Mouse (Mus musculus): ENCODE measurements around the gene Wscd2. TPM values are rescaled to one million over a fixed set of nuclear protein-coding genes. Genes with fewer than 3 reads are reported as not detected.
"Not testable (repeated sequence)": the region's sequence is repeated elsewhere in the genome, so short reads cannot be mapped to it uniquely, and the experiment has no call there.

Wscd2 gene
- polyA plus RNA-seq, 1 experiment from 2014 or later: 4.5 TPM

DNA sequence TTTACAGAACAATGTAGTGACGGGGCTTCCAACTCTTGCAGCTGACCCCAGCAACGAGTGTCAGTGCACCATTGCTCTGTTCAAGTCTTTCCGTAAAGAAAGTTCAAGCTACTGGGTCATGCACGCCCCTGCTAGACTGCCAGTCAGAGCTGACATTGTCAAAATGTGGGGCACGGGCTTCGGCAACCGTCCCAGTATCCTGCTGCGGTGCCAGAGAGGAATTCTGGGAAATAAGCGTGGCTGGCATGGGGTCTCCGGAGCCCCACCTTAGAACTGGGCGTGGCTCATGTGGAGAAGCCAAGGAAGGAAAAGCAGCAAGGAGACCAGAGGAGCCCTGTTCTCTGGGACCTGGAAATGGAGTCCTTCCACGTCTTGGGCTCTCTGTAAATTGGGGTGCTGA is 75.7 kb downstream of the Wscd2 start:
- no peak overlapping the region for H3K4me3 ChIP-seq (replicated peaks)
- H3K9me3 ChIP-seq (replicated peaks): no peaks in the 10 kb centered on the region
- H3K36me3 ChIP-seq: no peaks in the 10 kb centered on the region
- H3K27me3 ChIP-seq: peaks cover 3% of the 10 kb centered on the region; the same call in 1 of the 2 replicates
- 70% methylated on average over 12 of the region's 12 CpGs for WGBS
- H3K27ac ChIP-seq: no peak overlapping the region
- H3K9ac ChIP-seq: no peak overlapping the region
- H3K4me1 ChIP-seq: no peaks in the 10 kb centered on the region
- no peak for ATAC-seq (replicated peaks; ENCODE audit: low FRiP score)
- no peak overlapping the region for H3K4me2 ChIP-seq

DNA sequence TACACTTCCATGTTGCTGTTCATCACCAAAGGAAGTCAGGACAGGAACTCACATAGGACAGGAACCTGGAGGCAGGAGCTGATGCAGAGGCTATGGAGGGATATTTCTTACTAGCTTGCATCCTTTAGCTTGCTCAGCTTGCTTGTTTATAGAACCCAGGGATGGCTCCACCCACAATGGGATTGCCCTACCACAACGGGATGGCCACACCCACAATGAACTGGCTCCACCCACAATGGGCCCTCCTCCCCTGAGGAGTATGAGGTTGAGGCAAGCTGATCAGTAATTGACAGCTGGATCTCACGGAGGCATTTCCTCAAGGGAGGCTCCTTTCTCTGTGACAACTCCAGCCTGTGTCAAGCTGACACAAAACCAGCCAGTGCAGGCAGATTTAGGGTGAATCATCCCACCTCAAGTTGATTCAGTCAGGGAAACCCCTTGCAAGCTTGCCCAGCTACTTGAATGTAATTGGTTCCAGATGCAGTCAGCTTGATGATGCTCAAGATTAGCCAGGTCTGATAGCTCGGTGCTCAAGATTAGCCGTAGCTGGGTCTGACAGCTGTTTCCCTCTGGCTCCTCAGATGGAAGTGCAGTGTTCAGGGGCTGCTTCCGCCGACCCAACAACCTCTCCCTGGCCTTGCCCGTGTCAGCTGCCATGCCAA is 80.1 kb downstream of the Wscd2 start:
- Histone ChIP-seq H3K9me3 (replicated peaks) (no peaks in the 10 kb centered on the region), H3K36me3 (no peaks in the 10 kb centered on the region), H3K27me3 (no peaks in the 10 kb centered on the region; the same call in 1 of the 2 replicates), H3K4me1 (no peaks in the 10 kb centered on the region), H3K27ac (no peak overlapping the region), H3K4me3 (replicated peaks) (no peak overlapping the region), H3K4me2 (no peak overlapping the region), H3K9ac (no peak overlapping the region)
- WGBS: 54% methylated on average over 7 of the region's 7 CpGs
- ATAC-seq (replicated peaks; ENCODE audit: low FRiP score): no peak

DNA sequence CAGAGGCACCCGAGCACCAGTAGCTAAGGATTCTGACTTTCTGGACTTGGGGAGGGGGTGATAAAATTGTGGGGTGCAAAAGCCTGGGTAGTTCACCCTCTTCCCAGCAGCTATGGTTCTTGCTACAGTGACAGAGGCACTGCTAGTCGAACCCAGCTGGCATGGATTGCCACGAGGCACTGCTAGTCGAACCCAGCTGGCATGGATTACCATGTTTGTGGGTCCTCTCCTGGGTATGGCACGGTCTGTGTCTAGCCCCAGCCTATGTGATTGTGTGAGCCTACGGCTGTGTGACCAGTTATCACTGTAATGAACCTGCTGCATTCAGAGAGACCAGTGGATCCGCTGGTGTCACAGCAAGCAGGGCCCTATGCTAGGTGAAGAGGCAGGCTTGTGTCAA is 87.4 kb downstream of the Wscd2 start:
- H3K9ac ChIP-seq: no peak overlapping the region
- no peak overlapping the region for H3K27ac ChIP-seq
- no peaks in the 10 kb centered on the region for H3K36me3 ChIP-seq
- 81% methylated on average over 7 of the region's 7 CpGs for WGBS
- no peak for ATAC-seq (replicated peaks; ENCODE audit: low FRiP score)
- peak overlapping the region; percentile 36 for H3K4me2 ChIP-seq
- peak overlapping the region; percentile 9; the same call in 1 of the 2 replicates for H3K4me3 ChIP-seq (replicated peaks)
- H3K27me3 ChIP-seq: no peaks in the 10 kb centered on the region
- H3K4me1 ChIP-seq: peaks cover 24% of the 10 kb centered on the region
- H3K9me3 ChIP-seq (replicated peaks): no peaks in the 10 kb centered on the region

DNA sequence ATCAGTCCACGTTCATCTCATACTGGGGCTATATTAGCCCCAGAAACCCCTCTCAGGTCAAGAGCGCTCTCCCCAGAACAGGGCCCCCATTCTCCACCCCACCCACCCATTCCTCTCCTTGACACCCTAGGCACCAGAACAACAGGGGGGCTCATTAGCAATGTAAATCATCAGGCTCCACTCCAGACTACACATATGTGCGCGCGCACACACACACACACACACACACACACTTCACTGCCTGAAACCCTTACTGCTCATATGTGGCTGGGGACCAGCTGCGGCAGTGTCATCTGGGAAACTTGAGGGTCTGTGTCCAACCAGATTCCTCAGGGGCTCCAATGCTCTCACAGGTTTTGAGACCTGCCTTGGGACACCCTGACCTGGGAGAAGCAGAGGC is 88.3 kb downstream of the Wscd2 start:
- no peaks in the 10 kb centered on the region for H3K9me3 ChIP-seq (replicated peaks)
- 79% methylated on average over 6 of the region's 6 CpGs for WGBS
- H3K9ac ChIP-seq: no peak overlapping the region
- no peak for ATAC-seq (replicated peaks; ENCODE audit: low FRiP score)
- peaks cover 26% of the 10 kb centered on the region for H3K4me1 ChIP-seq
- no peaks in the 10 kb centered on the region for H3K36me3 ChIP-seq
- no peaks in the 10 kb centered on the region for H3K27me3 ChIP-seq
- H3K4me3 ChIP-seq (replicated peaks): no peak overlapping the region
- no peak overlapping the region for H3K4me2 ChIP-seq
- no peak overlapping the region for H3K27ac ChIP-seq

DNA sequence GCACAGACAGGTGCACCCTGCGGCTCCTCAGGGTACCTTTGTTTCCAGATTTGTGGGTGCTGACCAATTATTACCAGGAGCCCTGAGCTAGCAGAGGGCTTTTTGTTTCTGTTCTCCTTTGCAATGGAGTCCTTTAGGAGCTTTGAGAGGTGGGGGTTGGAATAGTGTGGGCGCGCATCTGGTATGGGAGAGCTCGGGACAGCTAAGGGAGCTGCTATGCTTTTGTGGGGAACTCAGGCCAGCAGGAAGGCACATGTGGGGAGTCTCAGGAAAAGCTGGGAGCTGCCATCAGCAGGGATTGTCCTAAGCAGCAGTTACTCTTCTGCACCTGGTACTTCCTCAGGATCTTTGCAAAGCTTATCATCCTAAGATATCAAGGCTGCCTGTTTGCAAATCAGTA is 89.0 kb downstream of the Wscd2 start:
- Histone ChIP-seq H3K9ac (no peak overlapping the region), H3K27ac (no peak overlapping the region), H3K4me2 (no peak overlapping the region), H3K36me3 (no peaks in the 10 kb centered on the region), H3K4me1 (peaks cover 33% of the 10 kb centered on the region), H3K27me3 (no peaks in the 10 kb centered on the region), H3K4me3 (replicated peaks) (no peak overlapping the region), H3K9me3 (replicated peaks) (no peaks in the 10 kb centered on the region)
- WGBS: 62% methylated on average over 4 of the region's 4 CpGs
- ATAC-seq (replicated peaks; ENCODE audit: low FRiP score): no peak

DNA sequence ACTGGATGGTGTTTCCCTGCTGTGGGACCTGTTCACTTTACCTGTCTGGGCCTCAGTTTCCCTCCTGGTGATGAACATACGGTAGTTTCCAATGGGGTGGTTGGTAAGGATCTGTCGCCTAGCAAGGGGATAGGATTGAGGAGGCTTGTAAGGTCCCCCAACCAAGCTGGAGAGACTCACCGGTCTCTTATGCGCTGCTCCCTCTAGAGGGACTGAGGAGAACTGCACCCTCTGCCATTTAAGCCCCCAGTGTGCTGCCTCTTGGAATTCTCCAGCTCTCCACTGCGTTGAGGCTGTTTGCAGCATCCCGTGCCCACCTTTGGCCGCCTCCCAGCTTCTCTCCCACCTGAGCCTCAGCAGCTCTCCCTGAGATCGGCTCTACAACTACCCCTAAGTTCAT is 90.1 kb downstream of the Wscd2 start:
- Histone ChIP-seq H3K27me3 (no peaks in the 10 kb centered on the region), H3K4me1 (peaks cover 44% of the 10 kb centered on the region), H3K9ac (no peak overlapping the region), H3K27ac (no peak overlapping the region), H3K36me3 (no peaks in the 10 kb centered on the region), H3K4me2 (no peak overlapping the region), H3K9me3 (replicated peaks) (no peaks in the 10 kb centered on the region), H3K4me3 (replicated peaks) (no peak overlapping the region)
- no peak for ATAC-seq (replicated peaks; ENCODE audit: low FRiP score)
- 58% methylated on average over 8 of the region's 8 CpGs for WGBS

DNA sequence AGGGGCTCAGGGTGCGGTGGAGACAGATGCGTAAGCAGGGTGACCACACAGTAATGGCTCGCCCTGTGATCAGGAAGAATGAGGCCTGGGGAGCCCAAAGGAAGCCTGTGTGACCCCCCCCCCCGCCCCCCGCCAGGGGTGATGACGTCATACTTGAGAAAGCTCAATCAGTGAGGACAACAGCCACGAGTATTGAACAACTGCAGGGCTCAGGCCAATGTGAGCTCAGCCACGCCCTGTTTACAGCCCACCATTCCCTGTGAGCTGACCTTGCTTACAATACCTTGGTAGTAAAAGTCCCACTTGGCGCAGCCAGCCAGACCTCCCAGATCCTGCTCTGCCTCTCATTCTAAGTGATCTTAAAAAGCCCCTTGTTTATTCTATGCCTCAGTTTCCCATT is 90.7 kb downstream of the Wscd2 start:
- H3K27me3 ChIP-seq: no peaks in the 10 kb centered on the region
- H3K4me1 ChIP-seq: peaks cover 50% of the 10 kb centered on the region
- H3K27ac ChIP-seq: no peak overlapping the region
- no peak overlapping the region for H3K4me2 ChIP-seq
- WGBS: 43% methylated on average over 9 of the region's 9 CpGs
- H3K9me3 ChIP-seq (replicated peaks): no peaks in the 10 kb centered on the region
- no peaks in the 10 kb centered on the region for H3K36me3 ChIP-seq
- no peak overlapping the region for H3K4me3 ChIP-seq (replicated peaks)
- no peak overlapping the region for H3K9ac ChIP-seq
- no peak for ATAC-seq (replicated peaks; ENCODE audit: low FRiP score)

DNA sequence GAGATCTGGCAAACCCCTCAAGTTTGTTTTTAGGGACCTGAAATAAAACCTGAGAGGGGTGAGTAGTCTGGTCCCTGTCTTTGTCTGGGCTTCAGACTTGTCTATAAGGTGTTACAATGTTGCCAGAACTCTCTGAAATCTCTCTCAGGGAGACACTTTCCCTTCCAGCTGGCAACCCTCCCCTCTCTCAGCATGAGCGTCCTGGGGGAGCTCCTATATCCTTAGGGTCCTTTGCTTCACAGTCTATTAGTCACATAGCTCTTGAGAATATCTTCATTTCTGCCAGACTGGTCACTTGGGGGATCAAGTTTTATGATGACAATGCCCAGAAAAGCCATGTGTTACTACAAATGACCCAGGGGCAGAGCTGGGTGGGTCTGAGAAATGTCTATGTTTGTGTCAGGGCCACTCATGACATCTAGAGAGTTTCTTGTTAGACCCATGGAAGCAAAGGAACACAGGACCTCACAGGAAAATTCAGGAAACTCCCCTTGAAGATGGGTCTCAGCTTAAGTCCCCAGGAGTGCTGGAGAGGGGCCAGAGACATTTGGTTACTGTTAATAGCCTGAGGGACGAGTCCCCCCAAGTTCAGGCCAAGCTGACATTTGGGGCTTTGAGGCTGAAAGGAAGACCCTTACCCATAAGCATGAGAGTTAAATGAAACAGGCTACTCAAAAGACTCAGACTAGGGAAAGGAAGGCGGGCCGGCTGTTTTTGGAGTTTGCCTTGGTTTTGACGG is 93.5 kb downstream of the Wscd2 start:
- H3K27me3 ChIP-seq: no peaks in the 10 kb centered on the region
- no peak overlapping the region for H3K4me2 ChIP-seq
- H3K9me3 ChIP-seq (replicated peaks): no peaks in the 10 kb centered on the region
- H3K9ac ChIP-seq: no peak overlapping the region
- H3K36me3 ChIP-seq: no peaks in the 10 kb centered on the region
- 0 out of 2 replicates have a peak overlapping the region, but pooled peaks have one; percentile 7 for H3K27ac ChIP-seq
- H3K4me3 ChIP-seq (replicated peaks): no peak overlapping the region
- H3K4me1 ChIP-seq: peaks cover 53% of the 10 kb centered on the region
- 48% methylated on average over 5 of the region's 5 CpGs for WGBS
- no peak for ATAC-seq (replicated peaks; ENCODE audit: low FRiP score)

DNA sequence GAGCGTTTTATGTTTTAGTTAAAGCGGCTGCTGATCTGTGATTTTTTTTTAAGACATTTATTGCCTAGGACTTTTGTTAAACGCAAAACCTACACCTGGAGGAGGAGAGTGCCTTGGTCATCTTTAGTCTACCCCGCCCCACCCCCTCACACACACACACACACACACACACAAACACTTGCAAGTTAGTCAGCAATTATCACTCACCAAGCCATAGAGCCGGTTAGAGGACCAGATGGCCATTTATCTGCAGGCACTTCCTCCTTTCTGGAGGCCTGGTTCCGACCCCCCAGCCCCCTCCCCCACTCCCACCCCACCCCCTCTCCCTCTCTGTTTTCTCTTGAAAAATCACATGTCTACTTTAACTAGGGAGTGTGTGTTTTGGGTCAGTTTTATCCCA is 94.3 kb downstream of the Wscd2 start:
- Histone ChIP-seq H3K4me1 (peaks cover 53% of the 10 kb centered on the region), H3K27me3 (no peaks in the 10 kb centered on the region), H3K4me2 (no peak overlapping the region), H3K9ac (no peak overlapping the region), H3K36me3 (no peaks in the 10 kb centered on the region), H3K9me3 (replicated peaks) (no peaks in the 10 kb centered on the region), H3K27ac (peak overlapping the region; percentile 68), H3K4me3 (replicated peaks) (no peak overlapping the region)
- ATAC-seq (replicated peaks; ENCODE audit: low FRiP score): no peak
- WGBS: 14% methylated on average over 6 of the region's 6 CpGs

- 46% methylated on average over 17 of the region's 17 CpGs for WGBS
- H3K36me3 ChIP-seq; H3K4me2 ChIP-seq; H3K4me3 ChIP-seq (replicated peaks); H3K9me3 ChIP-seq (replicated peaks); H3K9ac ChIP-seq; H3K27me3 ChIP-seq: not testable (repeated sequence)
- peak overlapping the region; percentile 77 for H3K27ac ChIP-seq
- H3K4me1 ChIP-seq: peaks cover 61% of the 10 kb centered on the region
- peak; percentile 64; the same call in 1 of the 2 replicates for ATAC-seq (replicated peaks; ENCODE audit: low FRiP score)
Observed at GRCm38 (mm10) chr5:113585619-113586457, 95.7 kb downstream of the Wscd2 start.

DNA sequence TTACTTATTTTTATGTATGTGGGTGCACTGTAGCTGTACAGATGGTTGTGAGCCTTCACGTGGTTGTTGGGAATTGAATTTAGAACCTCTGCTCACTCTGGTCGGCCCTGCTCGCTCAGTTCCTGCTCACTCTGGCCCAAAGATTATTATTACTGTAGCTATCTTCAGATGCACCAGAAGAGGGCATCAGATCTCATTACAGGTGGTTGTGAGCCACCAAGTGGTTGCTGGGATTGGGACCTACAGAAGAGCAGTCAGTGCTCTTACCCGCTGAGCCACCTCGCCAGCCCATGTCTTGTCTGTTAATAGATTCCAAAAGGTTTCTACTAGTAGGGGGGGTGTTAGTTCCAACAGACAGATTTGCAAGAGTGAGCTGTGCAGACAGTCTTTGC is 96.3 kb downstream of the Wscd2 start:
- not testable (repeated sequence) for H3K9ac ChIP-seq
- 39% methylated on average over 5 of the region's 5 CpGs for WGBS

More for the DNA sequence above, 96.3 kb downstream of the Wscd2 start:
- ATAC-seq (replicated peaks; ENCODE audit: low FRiP score): 0 out of 2 replicates have a peak, but pooled peaks have one; percentile 23
- Histone ChIP-seq H3K4me1 (peaks cover 67% of the 10 kb centered on the region), H3K27ac (peak overlapping the region; percentile 77)
- not testable (repeated sequence) for H3K36me3 ChIP-seq; H3K4me2 ChIP-seq; H3K27me3 ChIP-seq; H3K9me3 ChIP-seq (replicated peaks); H3K4me3 ChIP-seq (replicated peaks)
